Mouse (Mus musculus) lung, postnatal 0 days (tissue): ENCODE data around the gene Zbtb42.

Source experiments
- CTCF ChIP-seq: IDR thresholded peaks from 2 replicates; pipeline ENCODE4 v1.5.1; 2016; ENCODE audit warnings: antibody characterized with exemption, mild to moderate bottlenecking
- EP300 ChIP-seq: IDR thresholded peaks from 2 replicates; pipeline ENCODE4 v1.6.1; 2016; ENCODE audit warnings: antibody characterized with exemption, mild to moderate bottlenecking, control low read depth

DNA sequence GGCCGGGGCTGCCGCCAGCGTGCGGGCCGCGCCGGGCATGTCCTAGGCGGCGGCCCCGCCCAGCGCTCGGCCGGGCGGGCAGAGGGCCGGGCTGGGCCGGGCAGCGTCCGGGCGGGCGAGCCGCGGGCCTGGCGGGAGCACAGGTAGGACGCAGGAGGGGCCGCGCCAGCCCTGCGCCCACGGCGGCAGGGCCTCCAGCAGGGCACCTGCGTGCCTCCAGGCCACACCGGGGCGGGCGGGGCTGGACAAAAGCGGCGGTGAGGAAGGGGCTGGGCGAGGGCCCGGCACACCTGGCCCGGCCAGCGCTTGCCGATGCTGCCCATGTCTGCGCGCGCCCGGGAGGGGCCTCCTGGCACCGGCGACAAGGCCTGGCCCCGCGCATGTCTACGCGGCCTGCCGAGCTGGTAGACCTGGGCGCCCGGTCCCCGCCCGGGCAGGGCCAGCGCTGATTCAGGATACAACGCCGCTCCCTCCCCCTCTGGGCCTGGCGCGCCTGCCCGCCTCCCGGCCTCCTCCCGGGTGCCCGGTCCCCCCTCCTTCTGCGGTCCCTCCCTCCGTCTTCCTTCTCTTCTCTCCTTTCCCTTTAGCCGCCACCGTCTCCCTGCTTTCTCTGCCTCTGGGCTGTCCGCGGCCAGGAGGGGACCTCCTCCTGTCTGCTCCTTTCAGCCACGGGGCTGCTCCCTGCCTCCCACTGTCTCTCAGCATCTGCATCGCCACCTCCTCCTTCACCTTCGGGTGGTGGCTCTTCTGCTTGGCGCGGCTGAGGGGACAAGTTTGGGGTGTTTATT is 43.8 kb downstream of the Zbtb42 start:
- TF ChIP-seq CTCF: no peak
- no peak for TF ChIP-seq EP300
